Mouse (Mus musculus) fibroblast of lung, adult 2 months (primary cell): Measurements from ENCODE around the gene Mtrr.
"Not testable (repeated sequence)": the region's sequence is repeated elsewhere in the genome, so short reads cannot be mapped to it uniquely, and the experiment has no call there.

Source experiments
- DNase-seq: peaks from one replicate; pipeline ENCODE4 v3.0.0-alpha.2; 2011; ENCODE audit warnings: low read depth

The Mtrr gene

DNA sequence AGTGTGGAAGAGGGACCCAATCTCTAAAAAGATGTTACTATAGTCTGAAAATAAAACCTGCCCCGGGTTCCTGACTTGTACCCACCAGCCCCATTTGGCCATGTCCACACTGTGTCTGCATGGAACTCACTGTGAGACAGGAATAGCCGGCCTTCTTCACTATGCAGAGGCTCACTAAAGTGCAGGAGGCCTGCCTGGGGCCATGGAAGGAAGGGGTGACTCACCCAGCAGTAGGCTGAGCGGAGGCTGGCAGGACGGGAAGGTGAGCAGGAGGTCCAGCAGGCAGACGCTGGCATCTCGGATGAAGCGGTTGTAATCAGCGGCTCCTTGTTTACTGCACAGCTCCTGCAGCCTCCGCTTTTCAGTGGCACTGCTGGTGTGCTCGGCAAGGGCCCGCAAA lies 13.4 kb downstream of the Mtrr start:
- DNase-seq, result no peak

GRCm38 (mm10) chr13:68568110-68568509 lies 13.8 kb downstream of the Mtrr start:
- no peak for DNase-seq

GRCm38 (mm10) chr13:68553391-68553790 lies 28.6 kb downstream of the Mtrr start:
- not testable (repeated sequence) for DNase-seq
